Mouse (Mus musculus) testis, postnatal 10 days (tissue): ENCODE measurements around the gene Efcab11.

Source experiments
- DNase-seq: peaks from one replicate; pipeline ENCODE4 v3.0.0; 2021; ENCODE audit warnings: low spot score

Gene Efcab11

DNA sequence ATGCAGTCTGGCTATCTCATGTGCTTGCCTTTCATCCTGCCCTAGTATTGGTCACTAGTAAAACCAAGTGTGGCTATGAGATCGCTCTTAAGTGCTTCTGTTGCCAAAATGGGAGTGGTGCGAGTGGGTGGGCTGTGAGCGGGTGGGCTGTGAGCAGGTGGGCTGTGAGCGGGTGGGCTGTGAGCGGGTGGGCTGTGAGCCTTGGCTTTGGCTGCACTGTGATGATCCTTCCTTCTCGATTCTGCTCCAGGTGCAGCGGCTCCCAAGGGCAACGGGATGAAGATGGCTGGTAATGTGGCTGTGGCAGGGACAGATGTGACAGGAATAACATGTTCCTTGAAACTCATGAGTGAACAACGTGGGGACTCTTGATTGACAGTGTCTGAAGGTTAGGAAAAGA, 128.0 kb downstream of the Efcab11 start:
- no peak for DNase-seq

DNA sequence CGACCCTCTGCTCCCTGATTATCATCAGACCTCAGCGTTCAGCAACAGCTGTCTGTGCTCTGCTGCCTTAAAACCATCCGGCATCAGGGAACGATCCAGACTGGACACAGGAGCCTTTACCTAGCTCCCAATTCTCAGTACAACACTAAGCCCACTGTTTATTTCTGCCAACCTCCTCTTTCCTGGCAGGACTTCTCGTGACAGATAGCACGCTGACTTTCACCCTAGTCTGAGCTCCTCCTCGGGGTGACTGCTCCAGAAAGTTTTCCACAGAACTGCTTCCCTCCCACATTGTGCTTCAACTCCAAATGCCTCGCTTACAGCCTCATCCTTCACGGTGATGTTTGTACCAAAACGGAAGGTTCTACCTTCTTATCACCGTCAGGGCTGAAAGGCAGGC, 131.3 kb downstream of the Efcab11 start:
- no peak for DNase-seq

DNA sequence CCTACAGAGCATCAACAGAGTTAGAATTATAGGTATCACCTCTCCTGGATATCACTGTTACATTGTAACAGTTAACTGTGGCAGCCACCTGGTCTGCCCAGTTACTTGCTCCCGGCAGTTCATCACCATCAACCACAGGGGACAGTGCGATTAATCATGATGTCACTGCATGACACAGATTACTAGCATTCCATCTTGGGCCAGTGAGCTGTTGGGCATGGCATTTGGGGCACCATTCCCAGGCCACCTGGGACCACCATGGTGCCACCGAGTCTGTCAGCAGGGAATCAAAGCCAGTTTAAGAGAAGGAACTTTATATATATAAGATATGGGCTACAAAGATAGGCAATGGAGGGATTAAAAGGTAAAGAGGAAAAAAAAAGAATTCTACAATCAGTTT, 134.8 kb downstream of the Efcab11 start:
- DNase-seq, result no peak

DNA sequence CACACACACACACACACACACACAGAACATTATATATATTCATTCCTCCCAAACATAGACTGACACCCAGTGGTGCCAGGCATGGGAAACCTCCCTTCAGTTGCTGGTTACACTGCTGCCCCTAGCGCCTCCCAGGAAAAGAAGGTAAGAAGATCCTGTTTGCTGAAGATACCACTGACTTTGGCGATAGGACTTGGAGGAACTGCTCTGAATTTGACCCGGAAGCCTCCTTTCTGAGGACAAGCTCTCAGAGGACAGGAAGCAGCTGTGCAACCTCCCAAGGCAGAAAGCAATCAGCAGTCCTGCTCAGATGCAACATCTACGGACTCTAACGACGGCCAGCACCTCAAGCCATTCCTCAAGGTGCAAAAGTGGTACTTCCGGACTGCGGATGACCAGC, 142.6 kb downstream of the Efcab11 start:
- DNase-seq, result no peak

DNA sequence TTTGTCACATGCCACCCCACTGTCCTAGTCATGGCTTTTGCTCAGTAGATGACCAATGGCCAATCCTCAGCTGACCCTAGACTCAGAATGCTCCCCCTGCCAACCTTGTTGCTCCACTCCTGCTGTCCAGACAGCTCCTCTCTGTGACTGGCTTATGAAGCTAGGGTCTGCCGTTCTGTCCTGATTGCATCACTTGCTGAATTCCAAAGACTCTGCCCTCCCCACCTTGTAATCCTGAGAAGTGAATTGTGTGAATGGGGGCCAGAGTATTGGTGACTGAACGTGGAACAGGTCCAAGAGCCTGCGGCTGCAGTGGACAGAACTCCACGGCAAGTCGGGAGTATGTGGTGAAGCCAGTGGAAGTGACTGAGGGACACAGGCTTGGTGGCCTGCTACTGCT, 145.0 kb downstream of the Efcab11 start:
- no peak for DNase-seq

DNA sequence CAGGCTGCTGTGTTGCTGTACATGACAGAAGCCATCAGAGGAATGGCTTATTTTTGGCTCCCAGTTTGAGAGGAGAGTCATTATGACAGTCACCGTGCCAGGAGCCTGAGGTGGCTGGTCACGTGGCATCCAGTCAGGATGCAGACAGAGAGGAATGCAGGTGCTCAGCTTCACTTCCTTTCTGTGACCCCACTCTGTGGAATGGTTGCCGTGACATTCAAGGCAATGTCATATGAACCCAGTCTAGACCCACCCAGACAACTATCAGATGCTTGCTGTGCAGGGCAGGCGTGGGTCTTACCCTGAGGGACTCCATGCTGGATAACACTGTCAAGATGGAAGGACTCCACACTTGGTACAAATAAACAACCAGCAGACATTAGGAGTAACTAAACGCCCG, 146.0 kb downstream of the Efcab11 start:
- no peak for DNase-seq

DNA sequence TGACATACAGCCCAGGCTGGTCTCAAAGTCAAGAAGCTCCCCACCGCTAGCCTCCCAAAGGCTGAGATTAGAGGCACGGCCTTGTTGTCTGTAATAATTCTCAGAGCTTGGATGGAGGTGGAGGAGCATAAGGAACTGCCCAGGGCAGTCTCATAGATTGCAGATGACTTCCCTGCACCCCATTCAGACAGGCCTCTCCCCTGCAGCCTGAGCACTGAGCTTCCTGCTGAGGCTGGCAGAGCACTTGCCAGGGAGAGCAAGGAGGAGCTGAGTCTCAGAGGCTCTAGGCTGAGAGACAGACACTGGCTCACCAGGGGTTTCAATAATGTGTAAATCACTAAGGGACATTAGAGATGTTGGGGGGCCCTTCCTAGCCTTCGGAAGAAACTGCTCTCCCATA, 147.3 kb downstream of the Efcab11 start:
- no peak for DNase-seq

DNA sequence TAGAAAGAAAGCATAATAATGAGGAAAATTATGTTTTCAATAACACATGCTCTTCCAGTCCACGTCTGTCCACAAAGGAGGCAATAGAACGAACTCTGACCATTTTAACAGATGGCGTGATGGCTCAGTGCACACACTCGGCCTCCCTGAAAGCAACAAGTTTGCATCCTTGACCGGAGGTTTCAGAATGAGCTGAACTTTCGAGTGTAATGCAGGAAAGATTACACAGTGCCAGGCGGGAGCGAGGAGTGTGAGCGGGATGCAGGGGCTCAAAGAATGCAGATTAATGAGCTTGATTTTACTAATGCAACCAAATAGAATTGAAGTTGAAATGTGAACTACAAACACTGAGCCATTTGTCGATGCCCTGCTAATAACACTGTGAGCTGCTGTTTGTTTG, 149.1 kb downstream of the Efcab11 start:
- DNase-seq, result no peak

DNA sequence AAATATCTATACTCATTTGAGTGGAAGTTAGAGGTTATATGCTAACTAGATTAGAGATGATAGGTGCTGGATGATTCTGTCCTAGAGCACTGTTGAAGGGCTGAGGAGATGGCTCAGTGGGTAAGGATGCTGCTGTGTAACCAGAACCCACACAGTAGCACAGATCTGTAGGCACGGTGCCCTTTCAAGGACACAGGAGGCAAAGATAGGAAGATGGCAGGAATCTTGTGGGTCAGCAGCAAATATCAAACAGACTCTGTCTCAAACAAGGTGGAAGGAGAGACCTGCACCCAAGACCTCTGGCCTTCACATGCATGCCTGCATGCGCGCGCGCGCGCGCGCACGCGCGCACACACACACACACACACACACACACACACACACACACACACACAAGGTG, 160.0 kb downstream of the Efcab11 start:
- DNase-seq, result no peak

DNA sequence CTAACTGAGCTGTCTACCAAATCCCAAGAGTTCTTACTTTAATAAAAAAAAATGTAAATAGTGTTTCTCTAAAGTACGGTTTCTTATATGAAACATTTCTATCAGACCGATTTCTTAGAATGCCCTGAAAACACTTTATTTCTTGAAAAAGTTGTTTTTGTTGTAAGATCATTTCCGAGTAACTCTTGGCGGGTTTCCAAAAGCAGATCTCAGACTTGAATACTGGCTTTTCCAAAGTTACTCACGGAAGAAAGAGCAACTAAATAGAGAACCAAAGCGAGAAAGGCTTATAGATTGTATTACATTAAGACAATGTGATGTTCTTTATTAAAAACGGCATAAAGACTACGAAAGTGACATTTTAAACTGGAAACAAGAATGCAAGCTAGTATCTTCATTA, 160.4 kb downstream of the Efcab11 start:
- DNase-seq, result no peak

DNA sequence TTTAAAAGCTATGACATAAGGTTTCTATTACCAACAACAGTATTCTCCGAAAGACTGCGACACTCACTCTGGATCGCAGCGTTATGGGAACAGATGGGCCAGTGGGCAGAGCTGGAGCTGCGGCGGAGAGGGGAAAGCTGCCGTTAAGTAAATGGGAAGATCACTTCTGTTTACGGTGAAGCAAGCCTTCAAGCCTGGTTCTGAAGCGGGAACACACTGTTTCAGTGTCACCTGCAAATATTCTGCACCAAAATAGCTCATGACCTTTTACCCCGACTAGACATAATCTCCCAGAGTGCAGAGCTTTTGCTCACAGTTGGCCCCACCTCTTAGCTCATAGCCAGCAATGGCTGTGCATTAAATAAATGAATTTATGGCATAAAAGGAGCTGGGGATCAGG, 162.9 kb downstream of the Efcab11 start:
- no peak for DNase-seq

DNA sequence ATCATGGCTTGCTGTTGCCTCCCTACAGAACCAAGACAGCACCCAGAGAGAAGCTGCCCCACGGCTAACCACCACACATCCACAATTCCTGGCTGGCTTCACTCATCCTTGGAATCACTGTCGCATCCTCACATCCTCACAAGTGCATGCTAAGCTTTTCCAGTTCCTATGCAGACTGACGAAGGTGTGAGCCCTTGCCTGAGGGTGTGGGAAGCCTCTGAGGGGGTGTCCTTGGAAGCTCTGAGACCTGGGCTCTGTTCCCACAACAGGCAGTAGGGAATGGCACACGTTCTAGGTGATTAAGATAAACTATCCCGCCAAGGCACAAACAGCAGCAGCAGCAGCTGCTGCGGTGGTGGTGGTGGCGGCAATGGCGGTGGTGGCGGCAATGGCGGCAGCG, 164.5 kb downstream of the Efcab11 start:
- DNase-seq, result no peak

DNA sequence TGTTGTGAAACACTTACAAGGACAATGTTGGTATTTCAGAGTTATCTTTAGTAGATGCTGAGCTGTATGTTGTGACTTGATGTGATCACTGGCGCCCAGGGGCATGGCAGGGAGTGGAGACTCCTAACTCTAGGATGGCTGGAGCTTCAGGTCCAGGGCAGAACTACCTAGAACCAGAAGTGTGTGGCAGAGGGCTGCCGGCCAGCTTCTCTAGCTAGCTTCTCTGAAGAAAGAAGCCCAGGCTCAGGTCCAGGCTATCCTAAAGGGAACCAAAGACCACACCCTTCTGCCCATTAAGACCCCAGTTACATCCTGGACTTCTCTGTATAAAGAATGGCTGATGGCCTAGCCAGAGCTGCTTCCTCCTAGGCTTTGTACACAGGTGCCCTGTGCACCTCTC, 166.1 kb downstream of the Efcab11 start:
- DNase-seq, result no peak

DNA sequence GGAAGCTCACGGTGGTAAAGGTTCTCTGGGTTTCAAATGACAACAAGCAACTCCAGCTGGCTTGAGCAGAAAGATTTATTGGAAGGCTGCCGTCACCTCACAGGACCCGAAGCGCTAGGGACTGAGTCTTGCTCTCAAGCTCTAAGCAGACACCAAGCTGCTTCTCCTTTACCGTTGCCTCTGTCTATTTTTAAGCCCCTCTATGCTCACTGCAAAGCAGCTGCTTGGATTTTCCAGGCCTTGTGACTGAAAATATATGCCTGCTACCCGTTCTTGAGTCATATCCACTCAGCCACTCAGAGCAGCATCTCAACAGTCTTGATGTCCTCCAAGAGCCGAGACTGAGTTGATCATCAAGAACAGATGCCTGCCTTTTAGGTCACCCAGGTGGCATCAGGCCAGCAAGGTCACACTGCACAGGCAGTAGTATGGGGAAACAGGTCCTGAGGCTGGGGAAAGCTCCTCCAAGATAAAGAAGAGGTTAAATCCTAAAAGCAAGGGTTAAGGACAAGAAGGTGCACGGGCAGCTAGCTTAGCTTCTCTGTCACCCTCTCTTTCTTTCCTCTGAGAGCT, 168.1 kb downstream of the Efcab11 start:
- no peak for DNase-seq

DNA sequence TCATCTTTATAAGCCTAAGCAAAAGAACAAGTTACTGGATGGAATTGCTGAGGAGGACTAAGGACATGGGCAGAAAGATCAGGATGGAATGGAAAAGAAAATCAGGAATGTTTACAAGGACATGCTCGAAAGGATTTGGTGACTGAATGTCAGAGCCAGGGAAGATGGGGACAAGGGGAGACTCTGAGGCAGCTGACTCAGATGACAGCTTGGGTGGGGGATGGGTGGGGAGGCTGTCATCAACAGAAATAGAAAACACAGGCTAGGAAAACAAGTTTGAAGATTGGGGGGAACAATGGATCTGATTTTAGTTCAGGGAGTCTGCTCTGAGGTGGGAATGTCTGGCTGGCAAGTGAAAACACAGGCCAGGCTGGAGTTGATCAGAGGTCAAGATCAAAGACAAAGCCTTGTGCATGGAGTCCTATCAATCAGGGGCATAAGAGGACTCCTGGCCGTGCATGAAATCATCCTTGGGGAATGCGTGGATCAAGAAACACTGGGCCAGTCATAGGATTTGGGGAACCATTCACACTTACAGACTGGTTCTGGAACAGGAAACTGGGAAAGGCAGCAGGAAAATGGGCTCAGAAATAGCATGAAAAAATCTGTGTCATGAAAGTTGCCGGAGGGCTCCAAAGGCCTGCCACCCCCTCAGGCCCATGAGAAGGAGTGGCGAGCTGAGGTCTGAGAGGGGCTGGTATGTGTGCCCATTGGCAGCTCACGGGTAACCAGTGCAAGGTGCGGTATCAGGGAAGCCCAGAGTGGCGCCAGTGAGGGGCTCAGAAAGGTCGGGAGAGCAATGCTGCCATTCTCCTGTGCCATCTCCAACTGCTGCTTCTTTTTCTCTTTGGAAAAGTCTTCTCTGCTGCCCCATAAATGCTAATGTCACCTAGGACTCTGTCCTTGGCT, 168.9 kb downstream of the Efcab11 start:
- no peak for DNase-seq

DNA sequence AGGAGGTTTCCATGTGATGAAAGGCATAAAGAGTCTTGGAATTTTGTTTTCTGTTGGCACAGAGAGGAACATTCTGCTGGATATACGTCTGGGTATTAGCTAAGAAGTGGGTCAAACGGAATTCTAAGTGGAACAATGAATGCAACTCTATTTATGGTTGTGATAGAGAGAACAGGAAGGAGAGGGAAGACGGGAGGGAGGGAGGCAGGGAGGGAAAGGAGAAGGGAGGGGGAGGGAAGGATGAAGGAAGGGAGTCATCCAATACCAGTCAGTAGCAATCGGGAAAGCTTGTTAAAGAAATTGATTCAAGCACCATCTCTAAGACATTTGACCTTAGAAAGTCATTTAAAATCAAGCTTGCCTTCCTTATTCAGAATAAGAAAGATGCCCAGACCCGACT, 172.0 kb downstream of the Efcab11 start:
- no peak for DNase-seq

DNA sequence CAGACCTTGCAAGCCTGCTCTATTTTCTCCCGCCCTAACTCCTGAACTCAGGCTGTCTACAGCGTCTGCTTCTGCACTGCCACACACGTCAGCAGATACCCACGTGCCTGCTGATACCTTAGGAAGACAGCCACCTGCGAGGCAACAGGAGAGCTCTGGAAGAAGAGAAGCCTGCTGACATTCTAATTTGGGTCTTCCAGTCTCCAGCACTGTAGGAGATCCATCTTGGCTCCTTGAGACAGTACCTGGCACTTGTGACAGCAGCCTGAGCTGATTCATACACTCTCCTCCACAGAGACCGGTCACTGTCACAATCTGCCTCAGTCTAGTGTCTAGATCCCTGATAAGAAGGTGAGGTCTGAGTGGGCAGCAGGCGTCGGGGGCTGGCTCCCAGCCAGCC, 182.0 kb downstream of the Efcab11 start:
- DNase-seq, result no peak

DNA sequence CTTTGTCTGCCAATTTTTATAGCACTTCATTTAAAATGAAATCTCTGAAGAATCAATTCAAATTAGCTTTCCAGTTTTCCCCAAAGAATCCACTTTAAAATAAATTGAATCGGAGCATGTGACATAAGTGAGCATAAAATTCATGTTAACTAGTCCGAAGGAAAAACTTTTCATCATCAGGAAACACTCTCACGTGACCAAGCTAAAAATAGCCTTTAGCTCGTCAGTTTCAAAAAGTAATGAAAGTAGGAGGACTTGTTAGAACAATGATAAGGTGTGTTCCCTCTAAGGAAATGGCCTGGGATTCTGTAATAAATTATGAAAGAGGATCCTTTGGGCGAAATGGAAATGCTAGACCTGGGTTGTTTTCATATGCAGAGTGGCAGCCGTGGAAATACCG, 183.9 kb downstream of the Efcab11 start:
- no peak for DNase-seq

DNA sequence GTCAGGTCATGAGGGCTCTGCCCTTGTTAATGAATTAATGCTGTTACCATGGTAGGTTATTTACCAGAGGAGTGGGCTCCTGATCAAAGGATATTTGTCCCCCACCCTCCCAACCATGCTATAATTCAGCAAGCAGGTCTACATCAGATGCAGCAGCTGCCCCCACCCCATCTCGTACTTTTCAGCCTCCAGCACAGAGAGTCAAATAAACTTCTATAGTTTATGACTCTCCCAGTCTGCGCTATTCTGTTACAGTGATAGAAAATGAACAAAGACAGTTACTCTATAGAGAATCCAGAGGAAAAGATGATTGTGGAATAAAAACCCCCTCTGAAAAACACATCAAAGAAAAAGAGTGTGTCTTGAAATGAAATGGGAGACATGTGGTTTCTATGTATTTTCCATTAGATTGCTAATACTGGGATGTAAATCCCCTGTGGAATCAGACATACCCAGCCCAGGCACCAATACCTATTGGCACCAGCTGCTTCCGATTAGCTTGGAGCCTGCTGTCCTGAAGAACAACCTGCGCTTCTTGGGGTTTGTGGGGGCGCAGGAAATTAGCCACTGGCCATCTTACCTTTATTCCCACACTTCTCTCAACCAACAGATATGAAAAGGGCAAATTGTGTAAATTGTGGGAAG, 184.7 kb downstream of the Efcab11 start:
- DNase-seq, result no peak

DNA sequence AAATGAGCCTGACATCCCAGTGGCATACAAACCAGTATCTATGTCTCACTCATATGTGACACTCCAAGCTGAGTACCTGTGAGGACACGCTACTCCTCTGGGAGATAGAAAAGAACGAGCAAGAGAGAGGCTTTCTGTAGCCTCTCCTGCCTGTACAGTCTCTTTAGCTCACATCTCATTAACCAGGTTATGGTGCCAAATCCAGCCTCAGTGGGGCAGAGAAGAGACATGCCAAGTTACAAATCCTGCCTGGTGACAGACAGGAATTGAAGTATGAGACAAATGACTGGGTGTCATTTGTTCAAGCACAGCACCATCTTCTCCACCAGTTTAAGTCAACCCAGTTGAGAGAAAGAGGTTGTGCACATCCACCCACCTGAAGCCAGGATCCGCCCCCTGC, 190.2 kb downstream of the Efcab11 start:
- DNase-seq, result no peak

DNA sequence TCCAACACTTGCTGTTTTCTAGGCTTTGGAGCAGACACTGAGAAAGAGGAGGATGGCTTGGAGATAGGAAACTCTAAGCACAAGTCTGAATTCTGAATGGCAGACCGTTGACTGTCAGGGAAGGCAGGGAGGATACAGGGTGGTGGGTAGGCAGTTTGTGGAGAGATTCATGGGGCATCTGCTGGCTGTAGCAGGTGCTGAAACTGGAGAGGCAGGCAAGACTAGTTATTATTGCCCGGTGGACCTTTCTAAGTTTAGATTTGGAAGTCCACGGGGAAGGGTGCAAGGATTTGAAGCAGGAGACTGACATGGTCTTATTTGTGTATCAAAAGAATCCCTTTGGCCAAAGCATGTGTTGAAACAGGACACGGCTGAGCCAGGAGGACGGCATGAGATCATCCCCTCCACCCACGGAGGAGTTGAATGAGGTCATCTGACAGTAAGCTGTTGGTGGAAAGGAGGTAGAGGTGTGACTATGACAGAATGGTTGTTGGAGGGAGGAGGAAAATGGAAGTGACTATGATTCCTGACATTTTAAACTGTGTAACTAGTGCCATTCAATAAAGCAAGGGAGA, 197.7 kb downstream of the Efcab11 start:
- no peak for DNase-seq

DNA sequence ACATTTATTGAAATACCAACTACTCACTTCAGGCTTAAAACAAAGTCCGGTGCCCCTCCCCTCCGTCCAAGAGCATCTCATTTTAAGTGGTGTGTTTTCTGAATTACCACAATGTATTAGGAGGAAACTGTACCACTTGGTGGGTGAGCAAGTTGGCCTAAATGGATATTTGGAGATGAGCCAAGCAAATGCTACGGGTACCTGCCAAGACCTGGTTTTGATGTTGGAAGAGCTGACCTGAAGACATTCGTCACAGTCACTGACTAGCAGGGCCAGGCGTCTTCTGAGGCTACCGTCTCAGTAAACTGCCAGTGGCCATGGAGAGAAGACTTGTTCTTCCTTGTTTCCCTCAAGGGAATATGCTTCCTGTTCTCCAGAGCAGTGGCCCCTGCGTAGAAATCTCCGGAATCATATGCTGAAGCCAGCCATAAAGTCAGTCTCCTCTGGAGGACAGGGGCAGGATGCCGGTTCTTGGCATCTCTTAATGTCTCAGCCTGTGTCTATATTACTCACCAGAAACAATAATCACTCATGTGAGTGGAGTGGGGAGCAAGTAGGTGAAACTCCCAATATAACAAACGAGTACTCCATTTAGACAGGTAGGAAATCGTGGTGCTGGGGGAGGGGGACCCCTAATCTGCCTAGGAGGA, 198.7 kb downstream of the Efcab11 start:
- no peak for DNase-seq

DNA sequence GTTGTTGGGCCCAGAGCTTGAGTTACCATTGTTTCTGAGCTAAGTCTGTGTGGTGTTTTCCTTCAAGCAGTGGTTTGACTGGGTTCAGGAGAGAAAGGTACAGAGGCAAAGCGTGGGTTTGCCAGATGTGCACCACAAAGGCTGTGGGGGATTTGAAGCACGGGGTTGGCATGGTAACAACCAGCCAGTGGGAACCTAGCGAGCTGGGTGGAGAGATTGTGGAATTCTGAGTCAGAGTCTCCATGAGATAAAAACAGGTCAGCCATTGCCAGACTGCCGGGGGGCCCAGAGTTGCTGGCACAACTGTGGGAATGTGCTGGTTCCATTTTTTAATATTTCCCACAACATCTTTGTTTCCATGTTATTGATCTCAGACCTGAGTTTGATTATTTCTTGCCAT, 202.6 kb downstream of the Efcab11 start:
- no peak for DNase-seq
